Mouse (Mus musculus): Measurements from ENCODE around the gene Uba5.

Uba5 gene

DNA sequence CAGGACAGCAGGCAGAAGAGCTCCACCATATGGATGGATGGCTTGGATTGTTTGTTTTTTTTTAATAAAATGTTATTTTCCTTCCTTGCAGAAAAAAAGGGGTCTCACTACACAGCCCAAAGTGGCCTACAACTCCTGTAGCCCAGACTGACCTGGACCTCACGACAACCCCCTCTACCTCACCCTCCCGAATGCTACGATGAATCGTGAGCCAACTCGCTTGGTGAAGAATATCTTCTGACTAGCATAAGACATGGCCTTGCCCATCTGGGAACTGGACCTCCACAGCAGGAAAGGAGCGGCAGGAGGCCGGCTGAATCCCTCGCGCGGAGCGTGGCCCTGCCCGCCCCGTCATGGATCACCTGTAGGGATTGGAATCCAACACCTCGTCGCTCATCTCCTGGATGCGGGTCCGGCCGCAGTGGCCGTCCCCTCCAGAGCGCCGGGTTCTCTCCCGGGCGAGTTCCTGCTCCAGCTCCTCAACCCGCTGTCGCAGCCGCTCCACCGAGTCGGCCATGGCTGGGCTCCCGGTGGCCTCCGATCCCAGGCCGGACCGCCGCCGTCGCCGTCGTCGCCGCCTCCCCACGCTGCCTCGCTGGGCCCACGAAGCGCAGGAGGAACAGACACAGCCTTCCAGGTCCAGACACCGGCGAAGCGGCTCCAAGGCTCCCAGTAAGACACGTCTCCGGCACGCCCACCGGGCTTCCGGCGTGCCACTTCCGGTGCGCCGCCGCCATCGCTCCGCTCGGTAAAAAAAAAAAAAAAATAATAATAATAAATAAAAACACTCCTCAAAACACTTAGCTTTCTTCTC is at the start of gene Uba5:
Gene Uba5, minus strand, starts transcription at position 705 of the 814 bp plus-strand sequence.
- peak; percentile 88 for DNase-seq

- DNase-seq: no peak
Observed at GRCm38 (mm10) chr9:104109151-104109550, 46.2 kb upstream of the Uba5 start.

- no peak for DNase-seq
Observed at GRCm38 (mm10) chr9:104108571-104109143, 45.7 kb upstream of the Uba5 start.

- no peak for DNase-seq
Observed at GRCm38 (mm10) chr9:104107482-104107881, 44.5 kb upstream of the Uba5 start.

- no peak for DNase-seq
Observed at GRCm38 (mm10) chr9:104106930-104107329, 44.0 kb upstream of the Uba5 start.

DNA sequence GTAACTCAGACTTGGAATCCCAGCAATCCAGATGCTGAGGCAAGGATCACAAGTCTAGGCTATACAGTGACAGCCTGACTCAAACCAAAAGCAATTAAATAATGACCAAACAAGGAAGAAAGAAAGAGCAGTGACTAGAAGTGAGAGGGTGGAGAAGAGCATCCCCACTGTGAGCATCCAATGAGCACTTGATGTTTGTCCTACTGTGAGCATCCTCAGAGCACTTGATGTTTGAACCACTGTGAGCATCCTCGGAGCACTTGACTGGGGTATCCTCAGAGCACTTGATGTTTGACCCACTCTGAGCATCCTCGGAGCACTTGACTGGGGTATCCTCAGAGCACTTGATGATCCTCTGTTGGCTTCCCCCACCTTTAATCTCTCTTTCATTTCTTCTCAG is 42.1 kb upstream of the Uba5 start:
- DNase-seq: no peak

DNA sequence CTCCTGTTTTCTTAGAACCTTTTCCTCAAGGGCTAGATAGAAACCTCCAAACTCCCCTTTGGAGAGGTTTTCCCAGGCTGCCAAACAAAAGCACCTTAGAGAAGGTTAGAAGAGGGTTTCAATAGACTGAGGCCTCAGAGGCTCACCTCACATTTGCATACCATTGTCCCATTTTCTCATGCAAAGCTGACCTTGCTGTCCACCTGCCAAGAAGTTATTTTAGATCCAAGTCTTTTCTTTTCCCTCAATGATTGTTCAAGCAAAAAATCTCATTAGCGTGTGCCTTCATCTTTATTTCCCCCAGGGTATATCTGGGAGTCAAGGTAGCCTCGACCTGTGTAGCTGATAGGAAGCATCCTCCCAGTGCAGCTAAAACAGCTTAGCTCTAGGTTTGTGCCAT is 40.0 kb upstream of the Uba5 start:
- DNase-seq: no peak

DNA sequence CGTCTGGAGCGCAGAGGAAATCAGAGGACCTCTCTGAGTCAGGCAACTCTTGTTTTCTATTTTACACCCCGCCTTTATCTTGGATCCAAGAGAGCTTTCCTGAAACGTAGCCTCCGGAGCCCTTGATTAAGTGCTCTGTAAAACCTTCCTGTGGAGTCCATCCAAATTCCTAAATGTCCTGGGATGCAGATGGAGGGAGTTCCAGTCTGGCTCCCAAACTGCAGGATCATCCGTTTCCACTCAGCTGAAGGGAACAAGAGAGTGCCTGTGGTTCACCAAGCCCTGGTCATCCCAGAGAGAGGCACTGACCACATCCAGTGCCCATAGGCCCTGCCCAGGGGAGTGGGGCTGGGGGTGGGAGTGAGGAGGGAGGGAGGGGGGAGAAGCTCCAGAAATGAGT is 39.4 kb upstream of the Uba5 start:
- DNase-seq: no peak

GRCm38 (mm10) chr9:104101458-104101857 is 38.5 kb upstream of the Uba5 start:
- no peak for DNase-seq

- no peak for DNase-seq
Observed at GRCm38 (mm10) chr9:104100822-104101221, 37.9 kb upstream of the Uba5 start.

- DNase-seq: no peak
Observed at GRCm38 (mm10) chr9:104099060-104099459, 36.1 kb upstream of the Uba5 start.

DNA sequence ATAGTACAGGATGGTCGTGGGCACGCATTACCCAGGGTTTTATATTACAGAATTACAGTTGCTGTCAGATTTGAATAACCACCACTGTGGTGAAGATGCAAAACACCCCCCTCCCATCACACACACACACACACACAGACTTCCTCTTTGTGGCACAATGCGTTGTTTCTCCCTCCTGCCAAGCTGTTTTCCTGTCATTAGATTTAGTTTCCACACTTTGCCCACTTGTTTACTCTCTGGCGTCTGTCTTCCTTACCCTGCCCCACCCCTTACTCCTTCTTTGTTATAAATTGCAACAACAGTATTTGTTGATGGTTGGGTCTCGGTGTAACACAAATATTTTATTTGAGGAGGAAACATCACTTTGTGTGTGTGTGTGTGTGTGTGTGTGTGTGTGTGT is 35.3 kb upstream of the Uba5 start:
- DNase-seq: no peak

DNA sequence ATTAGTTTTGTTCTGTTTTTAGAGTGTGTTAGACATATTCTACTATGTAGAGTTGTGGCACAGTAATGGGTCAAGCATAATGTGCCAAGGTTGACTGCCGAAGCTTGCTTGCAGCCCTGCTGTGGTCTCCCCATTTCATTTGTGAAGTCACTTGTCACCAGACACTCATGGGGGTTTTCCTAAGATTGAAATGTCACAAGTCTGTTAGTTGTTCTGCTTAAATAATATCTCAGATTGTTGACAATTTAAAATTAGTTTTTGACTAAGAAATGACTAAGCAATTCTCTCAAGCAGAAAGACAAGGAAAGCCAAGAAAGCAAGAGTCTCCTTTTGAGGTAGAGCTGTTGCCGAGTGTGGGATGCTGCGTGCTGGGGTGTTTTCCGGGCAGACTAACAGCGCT is 30.0 kb upstream of the Uba5 start:
- DNase-seq: no peak

GRCm38 (mm10) chr9:104088555-104088954 is 25.6 kb upstream of the Uba5 start:
- DNase-seq: no peak

- DNase-seq: no peak
Observed at GRCm38 (mm10) chr9:104085730-104086429, 22.9 kb upstream of the Uba5 start.

DNA sequence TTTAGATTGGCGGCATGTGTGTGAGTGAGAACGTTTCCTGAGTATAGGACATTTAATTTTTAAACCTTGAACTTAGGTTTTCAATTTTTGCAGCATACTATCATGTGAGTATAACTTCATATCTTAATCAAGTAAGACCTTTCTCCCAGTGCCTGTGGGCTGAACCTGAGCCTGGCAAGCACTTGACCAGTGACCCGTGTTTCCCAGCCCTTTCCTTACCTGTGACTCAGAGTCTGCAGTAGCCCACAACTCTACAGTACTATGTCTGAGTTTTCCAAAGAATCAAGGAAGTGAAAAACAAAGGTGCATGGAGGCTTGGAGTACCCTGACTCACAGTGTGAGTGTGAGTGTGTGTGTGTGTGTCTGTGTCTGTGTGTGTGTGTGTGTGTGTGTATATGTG is 17.1 kb upstream of the Uba5 start:
- no peak for DNase-seq

DNA sequence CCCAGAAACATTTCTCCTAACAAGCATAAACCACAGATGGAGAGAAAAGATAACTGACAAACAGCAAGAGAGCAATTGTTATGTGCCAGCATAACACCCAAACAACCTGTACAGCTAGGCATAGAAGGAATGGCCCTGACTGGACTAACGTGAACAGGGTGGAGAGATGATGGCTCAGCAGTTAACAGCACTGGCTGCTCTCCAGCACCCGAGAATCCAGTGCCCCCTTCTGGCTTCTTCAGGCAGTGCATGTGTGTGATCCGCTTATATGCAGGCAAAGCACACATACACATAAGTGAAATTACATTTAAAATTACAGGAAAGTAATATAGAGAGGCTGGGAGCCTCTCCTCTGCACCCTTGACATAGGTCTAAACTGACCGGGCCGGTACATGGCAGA is 16.4 kb upstream of the Uba5 start:
- peak; percentile 61 for DNase-seq

DNA sequence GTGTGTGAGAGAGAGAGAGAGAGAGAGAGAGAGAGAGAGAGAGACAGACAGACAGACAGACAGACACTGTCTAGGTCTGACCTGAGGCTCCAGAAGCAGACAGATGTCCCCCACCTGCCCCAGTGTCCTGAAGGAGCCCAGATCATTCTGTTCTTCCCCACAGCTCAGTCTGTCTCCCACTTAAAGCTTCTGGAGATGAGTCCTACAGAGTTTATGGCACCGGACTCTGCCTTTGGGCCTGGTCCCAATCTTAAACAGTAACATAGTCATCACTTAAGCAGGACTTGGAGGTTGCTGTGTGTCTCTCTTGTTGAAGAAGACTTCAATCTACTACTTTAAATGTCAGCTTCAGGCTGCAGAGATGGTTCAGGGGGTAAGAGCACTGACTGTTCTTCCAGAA is 15.8 kb upstream of the Uba5 start:
- DNase-seq: no peak

DNA sequence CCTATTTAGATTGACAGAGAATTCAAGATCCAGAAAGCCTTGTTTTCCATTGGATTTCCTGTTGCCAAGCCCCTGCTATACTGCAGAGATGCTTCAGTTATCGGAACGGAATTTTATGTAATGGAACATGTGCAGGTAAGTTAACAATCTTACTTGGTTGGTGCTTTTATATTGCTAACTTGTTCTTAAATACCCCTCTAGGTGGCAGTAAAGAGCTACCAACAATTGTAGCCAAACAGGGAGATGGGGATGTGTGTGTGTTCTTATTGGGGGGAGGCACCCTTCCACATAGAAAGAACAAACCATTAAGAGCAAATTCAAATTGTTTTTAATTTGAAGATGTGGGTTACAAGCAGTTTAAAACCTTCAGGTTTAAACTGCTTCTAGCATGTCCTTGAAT is 12.9 kb upstream of the Uba5 start:
- peak; percentile 52 for DNase-seq

DNA sequence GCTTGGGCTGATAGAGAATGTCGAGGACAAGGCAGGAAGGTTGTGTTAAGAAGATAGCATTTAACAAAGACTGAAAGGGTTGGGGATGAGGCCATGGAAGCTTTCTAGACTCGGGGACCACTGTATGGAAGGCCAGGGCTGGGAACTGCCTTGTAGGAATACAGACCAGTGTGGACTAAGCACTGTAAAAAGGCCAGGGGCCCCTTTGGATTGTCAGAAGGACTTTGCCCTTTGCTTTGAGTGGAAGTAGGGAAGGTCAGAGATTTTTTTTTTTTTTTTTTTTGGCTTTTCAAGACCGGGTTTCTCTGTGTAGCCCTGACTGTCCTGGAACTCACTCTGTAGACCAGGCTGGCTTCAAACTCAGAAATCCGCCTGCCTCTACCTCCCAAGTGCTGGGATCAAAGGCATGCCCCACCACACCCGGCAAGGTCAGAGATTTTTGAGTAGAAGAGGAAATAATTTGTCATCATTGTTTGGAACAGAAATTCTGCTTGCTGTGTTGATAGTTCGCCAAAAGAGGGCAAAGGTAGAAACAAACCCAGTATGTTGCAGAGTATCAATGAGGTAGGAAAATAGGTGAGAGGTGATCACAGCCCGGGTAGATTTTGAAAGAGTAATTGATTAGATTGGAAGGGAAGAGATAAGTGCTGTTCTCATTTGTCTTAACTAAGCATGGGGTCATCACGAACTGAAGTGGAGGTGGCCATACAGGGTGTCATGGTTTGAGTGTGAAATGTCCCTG is 8.1 kb upstream of the Uba5 start:
- no peak for DNase-seq

- DNase-seq: no peak
Observed at GRCm38 (mm10) chr9:104070241-104070640, 7.3 kb upstream of the Uba5 start.

- DNase-seq: no peak
Observed at GRCm38 (mm10) chr9:104064571-104064970, 1.6 kb upstream of the Uba5 start.

DNA sequence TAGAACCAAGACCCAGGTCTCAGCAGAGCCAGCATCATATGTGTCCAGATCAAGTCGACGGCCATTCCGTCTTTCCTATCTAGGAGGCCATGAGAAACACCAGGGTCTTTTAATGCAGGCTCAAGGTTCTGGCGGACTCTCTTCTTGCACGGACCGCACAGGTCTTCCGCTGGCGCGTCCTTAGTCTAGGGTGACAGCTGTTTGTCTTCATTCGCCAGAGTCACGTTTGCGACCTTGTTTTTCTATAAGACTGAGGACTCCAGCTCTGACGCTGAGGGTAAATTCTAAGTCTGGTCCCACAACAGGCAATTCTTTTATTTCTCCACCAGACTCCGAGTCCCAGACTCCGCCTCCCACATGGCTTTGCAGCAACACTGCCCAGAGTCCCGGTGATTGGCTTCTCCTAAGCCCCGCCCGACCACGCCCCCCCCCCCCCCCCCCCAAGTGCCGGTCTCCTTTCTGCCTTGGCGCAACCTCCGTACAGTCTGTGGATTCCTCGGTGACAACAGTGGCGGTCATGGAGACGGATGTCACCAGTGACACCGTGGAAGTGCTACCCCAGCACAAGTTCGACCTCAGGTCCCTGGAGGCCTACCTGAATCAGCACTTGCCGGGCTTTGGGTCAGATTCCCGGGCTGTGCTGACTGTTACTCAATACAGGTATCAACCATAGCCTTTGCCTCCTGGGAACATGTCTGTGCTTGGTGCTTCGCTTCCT is 469 bp upstream of the Uba5 start, which contains the start of gene Acad11:
Gene Acad11, plus strand, starts transcription at position 134 of the 718 bp plus-strand sequence.
- peak; percentile 92 for DNase-seq
